Mouse (Mus musculus): ENCODE data around the gene Pkp1. TPM values are rescaled to one million over a fixed set of nuclear protein-coding genes. Genes with fewer than 3 reads are reported as not detected.

Gene Pkp1
- polyA plus RNA-seq, 2 experiments: 31.2 to 41.5 TPM

DNA sequence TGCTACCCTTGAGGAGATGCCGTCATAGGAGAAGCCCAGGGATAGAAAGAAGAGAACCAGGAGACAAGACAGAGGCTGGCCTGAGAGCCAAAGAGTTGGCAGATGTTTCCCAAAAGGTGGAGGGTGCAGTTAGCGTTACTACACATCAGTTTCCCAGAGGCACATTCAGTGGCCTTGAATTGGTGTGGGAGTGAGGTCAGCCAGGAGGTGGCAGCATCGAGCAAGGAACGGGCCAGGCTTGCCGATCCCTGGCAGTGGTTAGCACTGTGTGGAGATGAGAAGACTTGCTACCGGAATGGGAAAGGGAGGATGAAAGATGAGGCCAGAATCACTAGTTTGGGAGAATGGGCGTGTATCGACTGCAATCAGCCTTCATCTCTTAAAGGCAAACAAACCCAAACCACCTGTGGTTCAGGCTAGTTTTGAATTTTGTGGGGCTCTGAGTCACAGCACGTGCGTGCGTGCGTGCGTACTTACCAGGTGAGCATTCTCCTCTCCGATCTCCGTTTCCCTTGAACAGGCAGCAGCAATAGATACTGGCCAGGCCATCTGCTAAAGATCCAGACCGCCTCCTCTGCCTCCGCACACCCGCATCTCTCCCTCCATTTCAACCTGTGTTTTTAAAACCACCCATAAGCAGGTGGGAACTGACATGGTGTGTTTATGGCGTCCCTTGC, 53.4 kb downstream of the Pkp1 start:
- TF ChIP-seq POLR2A (IDR thresholded peaks at IDR 0.05; ENCODE audit: borderline replicate concordance, extremely low read depth, insufficient read depth, insufficient read length): no peak; the same call in 1 of the 2 replicates
- Histone ChIP-seq H3K9ac (ENCODE audit: low read depth, low read length, severe bottlenecking) (no peak overlapping the region), H3K36me3 (ENCODE audit: control insufficient read depth, insufficient read depth, low read length) (no peaks in the 10 kb centered on the region), H3K4me1 (ENCODE audit: control insufficient read depth, insufficient read depth, low read length) (no peaks in the 10 kb centered on the region), H3K9me3 (ENCODE audit: control insufficient read depth, low read length) (no peaks in the 10 kb centered on the region), H3K4me2 (replicated peaks; ENCODE audit: low read depth, low read length, severe bottlenecking) (no peak overlapping the region), H3K27ac (replicated peaks; ENCODE audit: low read depth, low read length) (no peak overlapping the region), H3K4me3 (replicated peaks; ENCODE audit: low read length) (no peak overlapping the region), H3K27me3 (ENCODE audit: control insufficient read depth, insufficient read depth, low read length) (0 out of 2 replicates have a peak, but pooled peaks cover 5% of the 10 kb centered on the region)
- peak; percentile 83 for DNase-seq (ENCODE audit: low spot score)
- 47% methylated on average over 19 of the region's 19 CpGs for WGBS
- peak; percentile 67; the same call in 1 of the 2 replicates for ATAC-seq (ENCODE audit: low FRiP score, low read depth)

DNA sequence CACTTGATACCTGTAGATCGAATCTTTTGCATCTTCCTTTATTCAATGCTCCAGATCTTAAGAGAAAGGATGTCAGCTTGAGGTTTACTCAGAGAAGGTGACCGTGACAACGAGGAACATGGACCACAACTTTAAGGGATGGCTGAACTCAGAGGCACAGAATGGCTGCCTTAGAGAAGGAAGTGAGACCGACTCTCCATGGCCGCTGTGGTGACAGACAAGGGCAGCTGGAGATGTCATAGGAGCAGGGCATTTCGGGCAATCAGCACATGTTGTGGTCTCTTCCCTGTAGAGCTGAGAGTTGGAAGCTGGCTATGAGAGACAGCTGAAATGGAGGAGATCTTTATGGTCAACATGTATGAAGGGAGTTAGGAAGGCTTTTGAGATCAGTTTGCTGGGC, 54.2 kb downstream of the Pkp1 start:
- Histone ChIP-seq H3K4me2 (replicated peaks; ENCODE audit: low read depth, low read length, severe bottlenecking) (no peak overlapping the region), H3K9me3 (ENCODE audit: control insufficient read depth, low read length) (no peaks in the 10 kb centered on the region), H3K4me1 (ENCODE audit: control insufficient read depth, insufficient read depth, low read length) (no peaks in the 10 kb centered on the region), H3K36me3 (ENCODE audit: control insufficient read depth, insufficient read depth, low read length) (no peaks in the 10 kb centered on the region), H3K27me3 (ENCODE audit: control insufficient read depth, insufficient read depth, low read length) (0 out of 2 replicates have a peak, but pooled peaks cover 5% of the 10 kb centered on the region), H3K9ac (ENCODE audit: low read depth, low read length, severe bottlenecking) (no peak overlapping the region), H3K4me3 (replicated peaks; ENCODE audit: low read length) (no peak overlapping the region), H3K27ac (replicated peaks; ENCODE audit: low read depth, low read length) (no peak overlapping the region)
- no peak for TF ChIP-seq POLR2A (IDR thresholded peaks at IDR 0.05; ENCODE audit: borderline replicate concordance, extremely low read depth, insufficient read depth, insufficient read length)
- DNase-seq (ENCODE audit: low spot score) (no peak), ATAC-seq (ENCODE audit: low FRiP score, low read depth) (peak; percentile 23; the same call in 1 of the 2 replicates)
- 82% methylated on average over 6 of the region's 6 CpGs for WGBS

DNA sequence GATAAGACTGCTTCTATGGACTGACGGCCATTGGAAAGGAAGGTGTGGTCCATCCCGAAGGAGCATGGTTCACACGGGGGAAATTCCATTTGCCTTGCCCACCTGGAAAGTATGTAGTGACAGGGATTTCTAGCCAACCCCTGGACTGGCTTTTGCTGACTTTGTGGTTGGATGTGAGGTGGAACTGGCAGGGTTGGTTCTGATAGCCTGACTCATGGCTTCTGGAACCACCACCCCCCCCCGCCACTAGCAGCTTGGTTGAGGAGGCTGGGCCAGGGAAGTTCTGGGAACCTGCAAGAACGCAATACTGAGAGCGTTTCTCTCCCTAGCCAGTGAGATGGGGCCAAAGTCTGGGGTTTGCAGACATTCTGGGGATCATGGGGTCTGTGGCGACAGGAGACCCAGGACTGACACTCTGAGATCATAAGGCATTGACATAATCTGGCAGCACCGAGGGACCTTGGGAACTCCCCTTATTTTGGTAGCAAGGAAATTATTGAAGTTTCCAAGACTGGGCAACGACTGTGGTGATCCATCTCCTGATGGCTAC, 55.1 kb downstream of the Pkp1 start:
- no peak overlapping the region for H3K27ac ChIP-seq (replicated peaks; ENCODE audit: low read depth, low read length)
- H3K9me3 ChIP-seq (ENCODE audit: control insufficient read depth, low read length): no peaks in the 10 kb centered on the region
- H3K27me3 ChIP-seq (ENCODE audit: control insufficient read depth, insufficient read depth, low read length): 0 out of 2 replicates have a peak, but pooled peaks cover 5% of the 10 kb centered on the region
- no peak for DNase-seq (ENCODE audit: low spot score)
- H3K36me3 ChIP-seq (ENCODE audit: control insufficient read depth, insufficient read depth, low read length): no peaks in the 10 kb centered on the region
- TF ChIP-seq POLR2A (IDR thresholded peaks at IDR 0.05; ENCODE audit: borderline replicate concordance, extremely low read depth, insufficient read depth, insufficient read length): no peak
- no peak overlapping the region for H3K9ac ChIP-seq (ENCODE audit: low read depth, low read length, severe bottlenecking)
- no peak overlapping the region for H3K4me2 ChIP-seq (replicated peaks; ENCODE audit: low read depth, low read length, severe bottlenecking)
- H3K4me1 ChIP-seq (ENCODE audit: control insufficient read depth, insufficient read depth, low read length): no peaks in the 10 kb centered on the region
- H3K4me3 ChIP-seq (replicated peaks; ENCODE audit: low read length): no peak overlapping the region
- no peak for ATAC-seq (ENCODE audit: low FRiP score, low read depth)
- WGBS: 80% methylated on average over 9 of the region's 9 CpGs

DNA sequence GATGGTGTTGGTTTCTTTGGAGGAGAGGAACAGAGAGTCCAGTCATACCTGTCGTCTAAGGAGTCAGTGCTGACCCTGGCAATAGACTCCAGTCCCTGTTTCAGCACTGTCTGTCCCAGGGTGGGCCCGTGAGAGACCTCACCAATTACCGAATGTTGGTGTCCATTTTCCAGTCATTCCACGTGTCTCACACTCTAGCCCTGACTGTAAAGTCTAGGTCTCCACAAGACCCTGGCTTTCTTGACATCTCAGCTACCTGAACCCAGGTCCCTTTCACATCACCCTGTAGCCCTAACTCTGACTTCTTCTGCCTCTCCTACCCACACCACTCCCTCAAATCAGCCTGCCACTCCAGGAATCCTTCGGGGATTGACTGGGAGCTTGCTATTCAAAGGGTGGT, 56.4 kb downstream of the Pkp1 start:
- no peak for DNase-seq (ENCODE audit: low spot score)

DNA sequence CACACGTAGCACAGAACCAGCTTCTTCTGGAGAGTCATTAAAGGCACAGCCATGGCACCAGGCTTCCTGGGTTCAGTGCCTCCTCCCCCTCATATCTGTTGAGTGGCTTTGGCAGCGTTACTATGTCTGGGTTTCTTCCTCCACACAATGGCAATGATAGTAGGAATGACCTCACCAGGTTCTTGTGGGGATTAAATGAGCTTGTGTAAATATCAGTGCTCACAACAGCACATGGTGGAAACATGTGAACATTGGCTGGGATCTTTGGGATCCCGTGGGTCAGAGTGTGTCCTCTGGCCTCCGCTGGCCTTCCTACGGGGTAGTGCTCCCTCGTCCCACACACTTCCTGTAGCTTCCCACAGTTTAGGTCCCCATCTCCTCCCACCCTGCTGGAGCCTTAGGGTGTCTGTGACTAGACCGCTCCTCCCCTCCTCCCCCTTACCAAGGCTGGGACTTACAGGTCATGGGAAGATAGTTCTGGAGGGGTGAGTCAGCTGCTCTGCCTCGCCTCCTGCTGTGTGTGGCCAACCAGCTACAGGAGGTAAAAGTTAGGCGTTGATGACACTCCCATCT, 56.9 kb downstream of the Pkp1 start:
- DNase-seq (ENCODE audit: low spot score) (no peak), ATAC-seq (ENCODE audit: low FRiP score, low read depth) (no peak)
- H3K9ac ChIP-seq (ENCODE audit: low read depth, low read length, severe bottlenecking): no peak overlapping the region
- no peak overlapping the region for H3K4me2 ChIP-seq (replicated peaks; ENCODE audit: low read depth, low read length, severe bottlenecking)
- no peak overlapping the region for H3K27ac ChIP-seq (replicated peaks; ENCODE audit: low read depth, low read length)
- no peak for TF ChIP-seq POLR2A (IDR thresholded peaks at IDR 0.05; ENCODE audit: borderline replicate concordance, extremely low read depth, insufficient read depth, insufficient read length)
- H3K36me3 ChIP-seq (ENCODE audit: control insufficient read depth, insufficient read depth, low read length): no peaks in the 10 kb centered on the region
- no peaks in the 10 kb centered on the region for H3K9me3 ChIP-seq (ENCODE audit: control insufficient read depth, low read length)
- 0 out of 2 replicates have a peak, but pooled peaks cover 5% of the 10 kb centered on the region for H3K27me3 ChIP-seq (ENCODE audit: control insufficient read depth, insufficient read depth, low read length)
- WGBS: 71% methylated on average over 9 of the region's 9 CpGs
- no peak overlapping the region for H3K4me3 ChIP-seq (replicated peaks; ENCODE audit: low read length)
- no peaks in the 10 kb centered on the region for H3K4me1 ChIP-seq (ENCODE audit: control insufficient read depth, insufficient read depth, low read length)

More for the DNA sequence above, 56.4 kb downstream of the Pkp1 start:
- Histone ChIP-seq H3K4me2 (replicated peaks; ENCODE audit: low read depth, low read length, severe bottlenecking) (no peak overlapping the region), H3K4me1 (ENCODE audit: control insufficient read depth, insufficient read depth, low read length) (no peaks in the 10 kb centered on the region), H3K27ac (replicated peaks; ENCODE audit: low read depth, low read length) (no peak overlapping the region), H3K36me3 (ENCODE audit: control insufficient read depth, insufficient read depth, low read length) (no peaks in the 10 kb centered on the region), H3K9ac (ENCODE audit: low read depth, low read length, severe bottlenecking) (no peak overlapping the region), H3K27me3 (ENCODE audit: control insufficient read depth, insufficient read depth, low read length) (0 out of 2 replicates have a peak, but pooled peaks cover 5% of the 10 kb centered on the region), H3K4me3 (replicated peaks; ENCODE audit: low read length) (no peak overlapping the region), H3K9me3 (ENCODE audit: control insufficient read depth, low read length) (no peaks in the 10 kb centered on the region)
- no peak for ATAC-seq (ENCODE audit: low FRiP score, low read depth)
- 71% methylated on average over 5 of the region's 5 CpGs for whole genome bisulfite sequencing
- TF ChIP-seq POLR2A (IDR thresholded peaks at IDR 0.05; ENCODE audit: borderline replicate concordance, extremely low read depth, insufficient read depth, insufficient read length): no peak
